Mouse (Mus musculus): Measurements from ENCODE around the gene Hsf2bp.

GRCm38 (mm10) chr17:32028301-32028700 is 7.8 kb downstream of the Hsf2bp start:
- TF ChIP-seq GATA1 (IDR thresholded peaks at IDR 0.05; ENCODE audit: borderline replicate concordance, low read length) = no peak
- TF ChIP-seq FLI1 (IDR thresholded peaks at IDR 0.05; ENCODE audit: low read length) = no peak

Measured in megakaryocyte, embryonic 14.5 days (primary cell).